Mouse (Mus musculus) CH12.LX (cell line): ENCODE measurements around the gene BC004004. TPM values are rescaled to one million over a fixed set of nuclear protein-coding genes. Genes with fewer than 3 reads are reported as not detected.

Source experiments
- DNase-seq: peaks from one replicate; pipeline ENCODE4 v3.0.0-alpha.2; 2013; ENCODE audit errors: extremely low read depth
- H3K27ac ChIP-seq: 2 replicates; pipeline ENCODE4 v1.5.1; 2012; ENCODE audit warnings: low read depth, mild to moderate bottlenecking, control low read depth, moderate library complexity; ENCODE audit not compliant: insufficient read depth
- H3K27me3 ChIP-seq: replicated peaks from 2 replicates; pipeline ENCODE3; 2012; ENCODE audit warnings: inconsistent platforms
- H3K36me3 ChIP-seq, 2 experiments: replicated peaks in 1 of 2; 2 replicates each; pipeline versions ENCODE3 to v1.6.1; 2012; ENCODE audit warnings: inconsistent platforms in 1 of 2, low read length in 1 of 2, mild to moderate bottlenecking in 1 of 2, mixed read lengths in 1 of 2, moderate library complexity in 1 of 2; ENCODE audit not compliant: control insufficient read depth in 1 of 2, insufficient read depth in 1 of 2
- H3K4me1 ChIP-seq, 2 experiments: 2 replicates each; pipeline ENCODE4 v1.6.1; 2012; ENCODE audit warnings: inconsistent platforms in 1 of 2, moderate library complexity in 1 of 2; ENCODE audit not compliant: insufficient read depth in 2 of 2, control insufficient read depth in 1 of 2
- H3K4me2 ChIP-seq: 2 replicates; pipeline ENCODE4 v1.6.1; 2012; ENCODE audit warnings: low read depth, mild to moderate bottlenecking, control low read depth; ENCODE audit not compliant: poor library complexity, insufficient read depth, severe bottlenecking
- H3K4me3 ChIP-seq, 3 experiments: fragments of 150-350 bp in 1 of 3; sonication (generic) in 1 of 3; replicated peaks in 1 of 3; 2 replicates each; pipeline versions ENCODE3 to v1.5.1; 2011 to 2012; ENCODE audit warnings: low read depth in 2 of 3, low read length in 2 of 3, mild to moderate bottlenecking in 2 of 3, moderate library complexity in 2 of 3, control low read depth in 1 of 3, improper control_type of control experiment in 1 of 3, inconsistent platforms in 1 of 3, mixed read lengths in 1 of 3; ENCODE audit not compliant: poor library complexity in 1 of 3
- H3K79me2 ChIP-seq: replicated peaks from 2 replicates; pipeline ENCODE4 v1.6.1; 2012; ENCODE audit warnings: mild to moderate bottlenecking, moderate library complexity; ENCODE audit not compliant: control insufficient read depth, poor library complexity, insufficient read depth, severe bottlenecking; ENCODE audit errors: extremely low read depth
- H3K9ac ChIP-seq: 2 replicates; pipeline ENCODE4 v1.6.1; 2012; ENCODE audit warnings: low read depth, mild to moderate bottlenecking, control low read depth, moderate library complexity; ENCODE audit not compliant: insufficient read depth
- H3K9me3 ChIP-seq: replicated peaks from 2 replicates; pipeline ENCODE3; 2012; ENCODE audit warnings: low read length, inconsistent platforms, mixed read lengths
- CHD1 ChIP-seq: IDR thresholded peaks from 2 replicates; pipeline ENCODE4 v1.6.1; 2012; ENCODE audit warnings: low read depth, low read length, improper control_type of control experiment, inconsistent platforms
- CTCF ChIP-seq, 2 experiments: IDR thresholded peaks in 1 of 2; conservative IDR thresholded peaks in 1 of 2; 2 replicates each; pipeline ENCODE4 v1.5.1; 2011 to 2012; ENCODE audit warnings: low read depth in 2 of 2, low read length in 2 of 2, improper control_type of control experiment in 1 of 2, inconsistent platforms in 1 of 2, mild to moderate bottlenecking in 1 of 2, moderate library complexity in 1 of 2
- E2F4 ChIP-seq: IDR thresholded peaks from 2 replicates; pipeline ENCODE4 v1.6.1; 2011; ENCODE audit warnings: low read depth, low read length, improper control_type of control experiment; ENCODE audit not compliant: insufficient replicate concordance
- MAX ChIP-seq: IDR thresholded peaks from 2 replicates; pipeline ENCODE4 v1.6.1; 2011; ENCODE audit warnings: low read length, improper control_type of control experiment
- MYC ChIP-seq: IDR thresholded peaks from 2 replicates; pipeline ENCODE4 v1.6.1; 2011; ENCODE audit warnings: low read depth, mild to moderate bottlenecking, improper control_type of control experiment, low read length
- NELFE ChIP-seq: IDR thresholded peaks from 2 replicates; pipeline ENCODE4 v1.6.1; 2011; ENCODE audit warnings: low read depth, low read length, improper control_type of control experiment
- PAX5 ChIP-seq: IDR thresholded peaks from 2 replicates; pipeline ENCODE4 v1.6.1; 2012; ENCODE audit warnings: low read length, inconsistent platforms, mixed read lengths
- POLR2A ChIP-seq: IDR thresholded peaks from 2 replicates; pipeline ENCODE4 v1.6.1; 2011; ENCODE audit warnings: low read depth, mild to moderate bottlenecking, improper control_type of control experiment, low read length
- POLR2AphosphoS2 ChIP-seq: IDR thresholded peaks from 2 replicates; pipeline ENCODE4 v1.6.1; 2011; ENCODE audit warnings: low read depth, low read length, improper control_type of control experiment
- RAD21 ChIP-seq: IDR thresholded peaks from 2 replicates; pipeline ENCODE4 v1.6.1; 2011; ENCODE audit warnings: low read depth, mild to moderate bottlenecking, low read length, improper control_type of control experiment, moderate library complexity
- SMC3 ChIP-seq: IDR thresholded peaks from 2 replicates; pipeline ENCODE4 v1.6.1; 2011; ENCODE audit warnings: low read depth, low read length, improper control_type of control experiment
- UBTF ChIP-seq: IDR thresholded peaks from 2 replicates; pipeline ENCODE4 v1.6.1; 2012; ENCODE audit warnings: low read depth, mild to moderate bottlenecking, inconsistent platforms, low read length, improper control_type of control experiment, moderate library complexity
- USF1 ChIP-seq: IDR thresholded peaks from 2 replicates; pipeline ENCODE4 v1.6.1; 2014; ENCODE audit warnings: low read depth, mild to moderate bottlenecking, inconsistent platforms, low read length, improper control_type of control experiment
- ZC3H11A ChIP-seq: IDR thresholded peaks from 2 replicates; pipeline ENCODE4 v1.6.1; 2012; ENCODE audit warnings: low read depth, mild to moderate bottlenecking, inconsistent platforms, low read length, improper control_type of control experiment
- dilution Hi-C: fragments of 300-500 bp; cut with MboI; formaldehyde crosslinking; loops from 2 replicates; pipeline ENCODE4 v1.14.3; 2020; ENCODE audit warnings: low sequenced_read_pairs; ENCODE audit not compliant: extremely low pct_unique_long_range_greater_than_20kb, extremely low pct_ligation_motif_present
- in situ Hi-C: fragments of 300-500 bp; cut with MboI; formaldehyde crosslinking; loops from 3 replicates; pipeline ENCODE4 v1.14.3; 2019; ENCODE audit warnings: low sequenced_read_pairs, low pct_ligation_motif_present, low pct_unique_long_range_greater_than_20kb, mixed read lengths
- polyA plus RNA-seq: library from polyadenylated mRNA; unstranded; fragments of >175 nt; gene quantifications from 2 replicates; pipeline ENCODE4 v1.2.1, GENCODE M21; 2012; ENCODE audit warnings: low read depth; ENCODE audit not compliant: insufficient read length
- total RNA-seq, 2 experiments: library from RNA; depleted of rRNA; stranded (reverse); fragments of 300-350 nt in 1 of 2; fragments of >200 nt in 1 of 2; gene quantifications; 2 replicates each; pipeline ENCODE4 v1.2.3; 2012 to 2014

Gene BC004004
- total and polyA plus RNA-seq, 3 experiments = 67.9 to 89.1 (median 75.1) TPM

- Histone ChIP-seq H3K27ac (no peak overlapping the region), H3K36me3 (peaks cover 0 to 3% of the 10 kb centered on the region in 2 experiments), H3K79me2 (no peaks in the 10 kb centered on the region), H3K27me3 (no peaks in the 10 kb centered on the region), H3K9ac (no peak overlapping the region), H3K4me2 (no peak overlapping the region), H3K9me3 (peaks cover 3% of the 10 kb centered on the region), H3K4me1 (peaks cover 0 to 2% of the 10 kb centered on the region in 2 experiments; a peak in 2 of 4 replicates), H3K4me3 (no peak overlapping the region)
- in situ Hi-C loops (no loop called here), dilution Hi-C loops (no loop called here)
- no peak for DNase-seq
- TF ChIP-seq CHD1 = no peak
These were observed 43.5 kb downstream of the BC004004 start for GRCm38 (mm10) chr17:29312082-29312481.

- H3K36me3 ChIP-seq = no peaks in the 10 kb centered on the region
- H3K4me2 ChIP-seq = no peak overlapping the region
- H3K4me1 ChIP-seq = peaks cover under 1 to 2% of the 10 kb centered on the region in 2 experiments; a peak in 2 of 4 replicates
- H3K27ac ChIP-seq = no peak overlapping the region
- H3K27me3 ChIP-seq = no peaks in the 10 kb centered on the region
- H3K79me2 ChIP-seq = no peaks in the 10 kb centered on the region
- dilution Hi-C loops = no loop called here
- peak; percentile 43 for DNase-seq
- no peak overlapping the region for H3K4me3 ChIP-seq
- no peak overlapping the region for H3K9ac ChIP-seq
- in situ Hi-C loops = no loop called here
- TF ChIP-seq NELFE (no peak), CTCF (conservative IDR thresholded peaks at IDR 0.05 in 1 of 2, IDR thresholded peaks at IDR 0.05 in 1 of 2; ENCODE audit: low read depth in 2 of 2, low read length in 2 of 2) (peak; percentile 14 to 55; a peak in 3 of 4 replicates), SMC3 (0 out of 2 replicates have a peak, but pooled peaks have one; percentile 19), MAX (no peak), RAD21 (peak; percentile 28), MYC (no peak), POLR2AphosphoS2 (no peak)
- TF ChIP-seq, all 38 proteins: peak for 3
- peaks cover 3% of the 10 kb centered on the region for H3K9me3 ChIP-seq
These were observed 44.7 kb downstream of the BC004004 start for GRCm38 (mm10) chr17:29313300-29313699.

GRCm38 (mm10) chr17:29315672-29316465 is 47.3 kb downstream of the BC004004 start:
- in situ Hi-C loops = no loop called here
- Histone ChIP-seq H3K4me2 (no peak overlapping the region), H3K9me3 (peaks cover 3% of the 10 kb centered on the region), H3K27me3 (peaks cover 9% of the 10 kb centered on the region), H3K4me3 (no peak overlapping the region)
- TF ChIP-seq UBTF (no peak), POLR2A (no peak), PAX5 (no peak), ZC3H11A (no peak), RAD21 (no peak), E2F4 (no peak), USF1 (no peak), POLR2AphosphoS2 (no peak), MAX (no peak)
- TF ChIP-seq, all 38 proteins: peak for 0
- no peak for DNase-seq
- Histone ChIP-seq H3K79me2 (no peaks in the 10 kb centered on the region), H3K36me3 (no peaks in the 10 kb centered on the region), H3K27ac (no peak overlapping the region), H3K4me1 (peaks cover 2 to 6% of the 10 kb centered on the region in 2 experiments; a peak in 3 of 4 replicates), H3K9ac (no peak overlapping the region)
- dilution Hi-C loops = no loop called here
